Mouse (Mus musculus) testis, adult 2 months (tissue): ENCODE measurements around the gene Fdxacb1. TPM values are rescaled to one million over a fixed set of nuclear protein-coding genes. Genes with fewer than 3 reads are reported as not detected.

Experiments
- H3K27ac ChIP-seq: fragments of 200-500 bp; 2 replicates; pipeline ENCODE4 v1.5.1; 2012; ENCODE audit warnings: low read depth, low read length; ENCODE audit not compliant: control insufficient read depth, insufficient read depth
- H3K27me3 ChIP-seq: fragments of 200-500 bp; 2 replicates; pipeline ENCODE4 v1.6.1; 2012; ENCODE audit warnings: mild to moderate bottlenecking, low read length, moderate library complexity; ENCODE audit not compliant: control insufficient read depth, insufficient read depth
- H3K36me3 ChIP-seq: fragments of 200-500 bp; 2 replicates; pipeline ENCODE4 v1.6.1; 2012; ENCODE audit warnings: mild to moderate bottlenecking, low read length; ENCODE audit not compliant: control insufficient read depth, insufficient read depth
- H3K4me1 ChIP-seq: fragments of 200-500 bp; 2 replicates; pipeline ENCODE4 v1.6.1; 2012; ENCODE audit warnings: low read length; ENCODE audit not compliant: control insufficient read depth, insufficient read depth
- H3K4me3 ChIP-seq: fragments of 200-500 bp; 2 replicates; pipeline ENCODE4 v1.5.1; 2012; ENCODE audit warnings: low read depth, mild to moderate bottlenecking, low read length, moderate library complexity, mixed read lengths; ENCODE audit not compliant: control insufficient read depth
- CTCF ChIP-seq: fragments of 200-500 bp; IDR thresholded peaks from 2 replicates; pipeline ENCODE4 v1.5.1; 2012; ENCODE audit warnings: low read depth, mild to moderate bottlenecking, inconsistent platforms, low read length, moderate library complexity; ENCODE audit not compliant: control insufficient read depth, insufficient read depth, insufficient replicate concordance
- POLR2A ChIP-seq: fragments of 200-500 bp; IDR thresholded peaks from 2 replicates; pipeline ENCODE4 v1.6.1; 2012; ENCODE audit warnings: low read depth, mild to moderate bottlenecking, inconsistent platforms, low read length, moderate library complexity; ENCODE audit not compliant: control insufficient read depth
- polyA plus RNA-seq: library from polyadenylated mRNA; depleted of rRNA; stranded (reverse); fragments of >200 nt; gene quantifications from 2 replicates; pipeline ENCODE4 v1.2.3, GENCODE M21; 2012

The Fdxacb1 gene
- polyA plus RNA-seq, 1 experiment: 5.3 TPM

- peaks cover 2% of the 10 kb centered on the region; the same call in 1 of the 2 replicates for H3K4me1 ChIP-seq
- H3K27ac ChIP-seq: peak overlapping the region; percentile 85
- no peak for TF ChIP-seq CTCF
- no peak for TF ChIP-seq POLR2A
- H3K36me3 ChIP-seq: peaks cover 2% of the 10 kb centered on the region; the same call in 1 of the 2 replicates
- no peaks in the 10 kb centered on the region for H3K27me3 ChIP-seq
- H3K4me3 ChIP-seq: peak overlapping the region; percentile 86
Observed at GRCm38 (mm10) chr9:50767531-50768106, 417 bp upstream of the Fdxacb1 start.

GRCm38 (mm10) chr9:50770011-50770410 lies 2.0 kb downstream of the Fdxacb1 start:
- TF ChIP-seq POLR2A (no peak), CTCF (no peak)
- Histone ChIP-seq H3K36me3 (peaks cover 2% of the 10 kb centered on the region; the same call in 1 of the 2 replicates), H3K4me3 (no peak overlapping the region), H3K4me1 (peaks cover 4% of the 10 kb centered on the region; the same call in 1 of the 2 replicates), H3K27me3 (no peaks in the 10 kb centered on the region), H3K27ac (no peak overlapping the region)

- Histone ChIP-seq H3K36me3 (peaks cover 4% of the 10 kb centered on the region; the same call in 1 of the 2 replicates), H3K4me3 (peak overlapping the region; percentile 16; the same call in 1 of the 2 replicates), H3K27ac (no peak overlapping the region), H3K27me3 (no peaks in the 10 kb centered on the region), H3K4me1 (peaks cover 3% of the 10 kb centered on the region; the same call in 1 of the 2 replicates)
- TF ChIP-seq POLR2A (no peak), CTCF (no peak)
Observed at GRCm38 (mm10) chr9:50774026-50774462, 6.0 kb downstream of the Fdxacb1 start.

GRCm38 (mm10) chr9:50774991-50775612 lies 7.1 kb downstream of the Fdxacb1 start, which contains the start of the genes Alg9 and 1110032A03Rik:
TSS of gene Alg9 (plus strand) at chr9:50775019.
TSS of gene 1110032A03Rik (minus strand) at chr9:50775520.
- H3K36me3 ChIP-seq: peaks cover 4% of the 10 kb centered on the region; the same call in 1 of the 2 replicates
- no peak; the same call in none of the 2 replicates for TF ChIP-seq POLR2A
- no peak for TF ChIP-seq CTCF
- H3K27me3 ChIP-seq: no peaks in the 10 kb centered on the region
- peak within 1 kb of the TSS; percentile 93 for H3K4me3 ChIP-seq
- H3K4me1 ChIP-seq: 0 out of 2 replicates have a peak, but pooled peaks cover 2% of the 10 kb centered on the region
- peak within 1 kb of the TSS; percentile 54; the same call in 1 of the 2 replicates for H3K27ac ChIP-seq

GRCm38 (mm10) chr9:50775662-50776126 lies 7.7 kb downstream of the Fdxacb1 start:
- Histone ChIP-seq H3K36me3 (peaks cover 2% of the 10 kb centered on the region; the same call in 1 of the 2 replicates), H3K27ac (no peak overlapping the region; the same call in 1 of the 2 replicates)

GRCm38 (mm10) chr9:50776162-50776760 lies 8.2 kb downstream of the Fdxacb1 start:
- H3K4me3 ChIP-seq: peak overlapping the region; percentile 93
- H3K27ac ChIP-seq: no peak overlapping the region
- H3K36me3 ChIP-seq: peaks cover 1% of the 10 kb centered on the region; the same call in 1 of the 2 replicates
- TF ChIP-seq CTCF: no peak
- 0 out of 2 replicates have a peak, but pooled peaks cover 2% of the 10 kb centered on the region for H3K4me1 ChIP-seq
- no peaks in the 10 kb centered on the region for H3K27me3 ChIP-seq

More at GRCm38 (mm10) chr9:50775662-50776126, 7.7 kb downstream of the Fdxacb1 start:
- Histone ChIP-seq H3K4me1 (0 out of 2 replicates have a peak, but pooled peaks cover 2% of the 10 kb centered on the region), H3K27me3 (no peaks in the 10 kb centered on the region), H3K4me3 (peak overlapping the region; percentile 93)
- TF ChIP-seq CTCF (no peak), POLR2A (no peak)

GRCm38 (mm10) chr9:50782155-50782554 lies 14.1 kb downstream of the Fdxacb1 start:
- H3K27ac ChIP-seq: no peak overlapping the region
- H3K4me1 ChIP-seq: no peaks in the 10 kb centered on the region
- no peak overlapping the region for H3K4me3 ChIP-seq
- no peaks in the 10 kb centered on the region for H3K27me3 ChIP-seq
- peaks cover 1% of the 10 kb centered on the region for H3K36me3 ChIP-seq
- no peak for TF ChIP-seq POLR2A
- peak; percentile 38; the same call in 1 of the 2 replicates for TF ChIP-seq CTCF
